Mouse (Mus musculus) subcutaneous adipose tissue, adult 2 months (tissue): ENCODE measurements around the gene Gm21366. TPM values are rescaled to one million over a fixed set of nuclear protein-coding genes. Genes with fewer than 3 reads are reported as not detected.

ENCODE experiments used
- polyA plus RNA-seq: library from polyadenylated mRNA; depleted of rRNA; stranded (reverse); fragments of >200 nt; gene quantifications from 2 replicates; pipeline ENCODE4 v1.2.3, GENCODE M21; 2012; ENCODE audit warnings: low replicate concordance; rRNA removed

Gene Gm21366
- not detected in 2 replicates for polyA plus RNA-seq

GRCm38 (mm10) chrY:22861156-22861555 lies at the start of gene Gm21366:
Gene Gm21366, minus strand, starts transcription at chrY:22861256.

